Comparison of ENCODE assay signal across 8 mouse cellular contexts in the genomic region with DNA sequence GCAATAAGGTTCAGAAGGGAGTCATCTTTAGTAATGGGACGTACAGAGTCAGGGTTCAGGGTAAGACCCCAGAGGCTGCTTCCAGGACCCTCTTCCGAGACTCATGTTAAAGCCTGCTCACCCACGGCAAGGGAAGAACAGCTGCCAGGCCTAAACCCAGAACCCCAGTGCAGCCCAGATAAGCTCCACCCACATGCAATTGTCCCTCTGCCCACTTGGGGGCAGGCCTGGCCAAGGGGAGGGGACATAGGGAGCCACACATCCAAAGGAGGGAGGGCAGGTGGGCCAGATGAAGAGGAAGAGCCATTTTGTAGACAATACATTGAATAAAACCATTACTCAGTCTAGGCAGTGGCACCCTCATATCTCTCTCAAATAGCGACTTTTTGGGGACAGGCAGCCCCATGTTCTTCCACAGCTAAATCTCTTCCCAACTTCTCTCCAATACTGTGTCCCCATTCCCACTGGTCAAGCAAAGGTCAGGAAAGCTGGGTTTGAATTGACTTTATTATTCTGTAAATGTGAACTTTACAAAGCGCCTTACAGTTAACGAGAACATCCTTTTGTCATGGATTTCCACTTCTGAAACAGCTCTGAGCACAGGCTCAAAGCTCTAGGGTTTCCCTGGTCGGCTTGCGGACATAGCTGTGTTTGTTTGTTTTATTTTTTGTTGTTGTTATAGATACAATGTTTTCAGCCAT. TPM values are rescaled to one million over a fixed set of nuclear protein-coding genes. Genes with fewer than 3 reads are reported as not detected.
A peak's percentile ranks its signal among the peaks of the same experiment; 100 is the strongest.
DNase-seq lines count a peak whose midpoint lies in the region; ATAC-seq and TF ChIP-seq lines count a peak whose summit lies in the region.

No protein-coding gene starts in this region.

- H3K9me3 ChIP-seq in embryonic facial prominence, embryonic 13.5 days = no peaks in the 10 kb centered on the region
- H3K9me3 ChIP-seq in heart, embryonic 12.5 days (replicated peaks) = no peaks in the 10 kb centered on the region
- H3K9me3 ChIP-seq in kidney, postnatal 0 days (replicated peaks; ENCODE audit: low read length) = no peaks in the 10 kb centered on the region
- H3K9me3 ChIP-seq in liver, postnatal 0 days (ENCODE audit: low read length) = no peaks in the 10 kb centered on the region
- H3K9me3 ChIP-seq in neural tube, embryonic 13.5 days = no peaks in the 10 kb centered on the region

- 0 out of 2 replicates have a peak, but pooled peaks have one; percentile 13 for ATAC-seq in embryonic facial prominence, embryonic 13.5 days (ENCODE audit: insufficient number of reproducible peaks, insufficient read depth, low FRiP score, low TSS enrichment, low read depth)
- 0 out of 2 replicates have a peak, but pooled peaks have one; percentile 26 for ATAC-seq in heart, embryonic 12.5 days (ENCODE audit: insufficient number of reproducible peaks, low FRiP score)
- ATAC-seq in kidney, postnatal 0 days (replicated peaks; ENCODE audit: low FRiP score, low read depth) = peak; percentile 68
- peak; percentile 84 for ATAC-seq in liver, postnatal 0 days
- peak; percentile 49 for ATAC-seq in neural tube, embryonic 13.5 days (ENCODE audit: low read depth)

- H3K79me2 ChIP-seq in C2C12 (ENCODE audit: control insufficient read depth, insufficient read depth) = no peaks in the 10 kb centered on the region

- H3K4me3 ChIP-seq in C2C12 (ENCODE audit: insufficient read depth, poor library complexity, severe bottlenecking) = no peak overlapping the region
- H3K4me3 ChIP-seq in embryonic facial prominence, embryonic 13.5 days = no peak overlapping the region
- H3K4me3 ChIP-seq in heart, embryonic 12.5 days = no peak overlapping the region
- H3K4me3 ChIP-seq in kidney, postnatal 0 days (replicated peaks; ENCODE audit: low read depth, low read length) = no peak overlapping the region
- no peak overlapping the region for H3K4me3 ChIP-seq in liver, postnatal 0 days (ENCODE audit: low read depth, low read length)
- H3K4me3 ChIP-seq in neural tube, embryonic 13.5 days = no peak overlapping the region

- no peak overlapping the region for H3K9ac ChIP-seq in embryonic facial prominence, embryonic 13.5 days
- H3K9ac ChIP-seq in heart, embryonic 12.5 days = no peak overlapping the region
- H3K9ac ChIP-seq in kidney, postnatal 0 days (ENCODE audit: low read depth, low read length) = peak overlapping the region; percentile 15
- H3K9ac ChIP-seq in liver, postnatal 0 days (replicated peaks) = no peak overlapping the region
- H3K9ac ChIP-seq in neural tube, embryonic 13.5 days = no peak overlapping the region

- WGBS in embryonic facial prominence, embryonic 13.5 days = 39% methylated on average over 8 of the region's 8 CpGs
- 44% methylated on average over 8 of the region's 8 CpGs for WGBS in heart, embryonic 12.5 days
- 36% methylated on average over 8 of the region's 8 CpGs for WGBS in kidney, postnatal 0 days
- 47% methylated on average over 8 of the region's 8 CpGs for WGBS in liver, postnatal 0 days (ENCODE audit: insufficient replicate concordance)
- 27% methylated on average over 8 of the region's 8 CpGs for WGBS in neural tube, embryonic 13.5 days

- no peak overlapping the region for H3ac ChIP-seq in C2C12 (ENCODE audit: control insufficient read depth, insufficient read length, low read depth)

- no peak overlapping the region for H3K27ac ChIP-seq in embryonic facial prominence, embryonic 13.5 days
- H3K27ac ChIP-seq in heart, embryonic 12.5 days (ENCODE audit: poor library complexity, severe bottlenecking) = no peak overlapping the region
- peak overlapping the region; percentile 8; the same call in 1 of the 2 replicates for H3K27ac ChIP-seq in kidney, postnatal 0 days
- no peak overlapping the region for H3K27ac ChIP-seq in liver, postnatal 0 days (ENCODE audit: low read depth)
- H3K27ac ChIP-seq in neural tube, embryonic 13.5 days (replicated peaks) = no peak overlapping the region

- peak; percentile 84 for TF ChIP-seq CTCF in C2C12 (IDR thresholded peaks at IDR 0.05; ENCODE audit: control insufficient read depth, insufficient read depth, insufficient read length)
- TF ChIP-seq CTCF in kidney, postnatal 0 days (IDR thresholded peaks at IDR 0.05; ENCODE audit: low read depth) = peak; percentile 96
- TF ChIP-seq CTCF in liver, postnatal 0 days (IDR thresholded peaks at IDR 0.05; ENCODE audit: low read depth) = peak; percentile 98

- no peak overlapping the region for H3K4me2 ChIP-seq in embryonic facial prominence, embryonic 13.5 days
- no peak overlapping the region for H3K4me2 ChIP-seq in heart, embryonic 12.5 days
- H3K4me2 ChIP-seq in kidney, postnatal 0 days (ENCODE audit: low read length) = no peak overlapping the region
- H3K4me2 ChIP-seq in liver, postnatal 0 days (ENCODE audit: low read depth, low read length) = no peak overlapping the region
- H3K4me2 ChIP-seq in neural tube, embryonic 13.5 days = no peak overlapping the region

- TF ChIP-seq EP300 in liver, postnatal 0 days (IDR thresholded peaks at IDR 0.05; ENCODE audit: low read depth) = no peak

- 0 out of 2 replicates have a peak, but pooled peaks cover 3% of the 10 kb centered on the region for H3K4me1 ChIP-seq in embryonic facial prominence, embryonic 13.5 days
- H3K4me1 ChIP-seq in heart, embryonic 12.5 days (replicated peaks) = 0 out of 2 replicates have a peak, but pooled peaks cover 8% of the 10 kb centered on the region
- H3K4me1 ChIP-seq in kidney, postnatal 0 days (replicated peaks; ENCODE audit: insufficient read depth, low read length) = no peaks in the 10 kb centered on the region
- no peaks in the 10 kb centered on the region for H3K4me1 ChIP-seq in liver, postnatal 0 days (ENCODE audit: insufficient read depth)
- peaks cover 4% of the 10 kb centered on the region; the same call in 1 of the 2 replicates for H3K4me1 ChIP-seq in neural tube, embryonic 13.5 days (replicated peaks)

- no peaks in the 10 kb centered on the region for H3K79me3 ChIP-seq in C2C12 (ENCODE audit: low read depth)

- H3K36me3 ChIP-seq in C2C12 (ENCODE audit: control insufficient read depth, insufficient read depth) = peaks cover 3% of the 10 kb centered on the region
- H3K36me3 ChIP-seq in embryonic facial prominence, embryonic 13.5 days = peaks cover 3% of the 10 kb centered on the region; the same call in 1 of the 2 replicates
- peaks cover 10% of the 10 kb centered on the region; the same call in 1 of the 2 replicates for H3K36me3 ChIP-seq in heart, embryonic 12.5 days
- no peaks in the 10 kb centered on the region for H3K36me3 ChIP-seq in kidney, postnatal 0 days (ENCODE audit: insufficient read depth, low read length)
- H3K36me3 ChIP-seq in liver, postnatal 0 days (replicated peaks; ENCODE audit: insufficient read depth, low read length) = 0 out of 2 replicates have a peak, but pooled peaks cover 4% of the 10 kb centered on the region
- peaks cover 10% of the 10 kb centered on the region; the same call in 1 of the 2 replicates for H3K36me3 ChIP-seq in neural tube, embryonic 13.5 days

- DNase-seq in adrenal gland, postnatal 25 days = peak; percentile 75
- DNase-seq in kidney, postnatal 0 days (ENCODE audit: low spot score) = peak; percentile 93
- peak; percentile 81 for DNase-seq in liver, postnatal 0 days
- DNase-seq in telencephalon, adult 2 months (ENCODE audit: low read depth, low spot score) = peak; percentile 23

- H3K27me3 ChIP-seq in C2C12 (ENCODE audit: control insufficient read depth, insufficient read depth, insufficient read length) = peaks cover 5% of the 10 kb centered on the region
- no peaks in the 10 kb centered on the region for H3K27me3 ChIP-seq in embryonic facial prominence, embryonic 13.5 days
- H3K27me3 ChIP-seq in heart, embryonic 12.5 days (replicated peaks) = 0 out of 2 replicates have a peak, but pooled peaks cover 5% of the 10 kb centered on the region
- H3K27me3 ChIP-seq in kidney, postnatal 0 days (ENCODE audit: insufficient read depth, low read length) = no peaks in the 10 kb centered on the region
- H3K27me3 ChIP-seq in liver, postnatal 0 days (ENCODE audit: insufficient read depth, low read length) = no peaks in the 10 kb centered on the region
- H3K27me3 ChIP-seq in neural tube, embryonic 13.5 days = no peaks in the 10 kb centered on the region

TF ChIP-seq in C2C12, 6 proteins besides CTCF, POLR2A, EP300 and RAD21:
- TF ChIP-seq MAX (IDR thresholded peaks at IDR 0.05) (no peak), CEBPB (IDR thresholded peaks at IDR 0.05; ENCODE audit: low read depth) (no peak), USF1 (IDR thresholded peaks at IDR 0.05; ENCODE audit: low read depth) (no peak), MYOG (IDR thresholded peaks at IDR 0.05; ENCODE audit: control insufficient read depth, extremely low read depth, insufficient read length) (no peak), FOSL1 (IDR thresholded peaks at IDR 0.05; ENCODE audit: insufficient read depth, low read length, poor library complexity, severe bottlenecking) (no peak), MYOD1 (IDR thresholded peaks at IDR 0.05; ENCODE audit: control insufficient read depth, insufficient read length, low read depth) (no peak)

RNA-seq across cellular contexts. Expression of gene Ubac1, which starts 33.6 kb away (rescaled TPM):
- polyA plus RNA-seq in C2C12 (2012; fragmentation: generic; extraction: Trizol) = 60.6 TPM
- 36.5 and 40.0 TPM in 2 replicates for total RNA-seq in adrenal gland, postnatal 25 days (2021)
- 89.7 and 93.6 TPM in 2 replicates for polyA plus RNA-seq in embryonic facial prominence, embryonic 13.5 days (2015; fragmentation: Nextera tagmentation; extraction: Ambion mirVana)
- 107 and 111 TPM in 2 replicates for polyA plus RNA-seq in heart, embryonic 12.5 days (2016; fragmentation: Nextera tagmentation; extraction: Ambion mirVana)
- polyA plus RNA-seq in kidney, postnatal 0 days (2015; fragmentation: Nextera tagmentation; extraction: Ambion mirVana) = 77.2 and 82.3 TPM in 2 replicates
- polyA plus RNA-seq in liver, postnatal 0 days (2015; fragmentation: Nextera tagmentation; extraction: Ambion mirVana) = 175 and 183 TPM in 2 replicates
- polyA plus RNA-seq in neural tube, embryonic 13.5 days (2015; fragmentation: Nextera tagmentation; extraction: Ambion mirVana) = 116 and 124 TPM in 2 replicates

Comparison
In these comparisons a context has a peak if more than half of its experiments do, and no peak if none do; other contexts are left out.
1. DNase-seq: peak in every context shown above with its lines; median percentile 93 in kidney, postnatal 0 days; 81 in liver, postnatal 0 days; 75 in adrenal gland, postnatal 25 days; 23 in telencephalon, adult 2 months.
2. ATAC-seq: peak in every context shown above with its lines; median percentile 84 in liver, postnatal 0 days; 68 in kidney, postnatal 0 days; 49 in neural tube, embryonic 13.5 days; 26 in heart, embryonic 12.5 days; 13 in embryonic facial prominence, embryonic 13.5 days.